Mouse (Mus musculus): Measurements from ENCODE around the gene Rtp1.

Gene Rtp1

GRCm38 (mm10) chr16:23454376-23454775 is 25.4 kb downstream of the Rtp1 start:
- no peak for DNase-seq (ENCODE audit: low spot score in 2 of 2)

GRCm38 (mm10) chr16:23456534-23456933 is 27.6 kb downstream of the Rtp1 start:
- no peak for DNase-seq (ENCODE audit: low spot score in 2 of 2)

GRCm38 (mm10) chr16:23457338-23457737 is 28.4 kb downstream of the Rtp1 start:
- no peak for DNase-seq (ENCODE audit: low spot score in 2 of 2)

- no peak for DNase-seq (ENCODE audit: low spot score in 2 of 2)
These were observed 30.1 kb downstream of the Rtp1 start for GRCm38 (mm10) chr16:23458906-23459588.

- DNase-seq (ENCODE audit: low spot score in 2 of 2), result no peak
These were observed 34.9 kb downstream of the Rtp1 start for GRCm38 (mm10) chr16:23463671-23464347.

GRCm38 (mm10) chr16:23471551-23471950 is 42.6 kb downstream of the Rtp1 start:
- DNase-seq (ENCODE audit: low spot score in 2 of 2), result no peak

- no peak for DNase-seq (ENCODE audit: low spot score in 2 of 2)
These were observed 43.1 kb downstream of the Rtp1 start for GRCm38 (mm10) chr16:23472046-23472445.

- no peak for DNase-seq (ENCODE audit: low spot score in 2 of 2)
These were observed 46.7 kb downstream of the Rtp1 start for GRCm38 (mm10) chr16:23475651-23476050.

- no peak for DNase-seq (ENCODE audit: low spot score in 2 of 2)
These were observed 47.7 kb downstream of the Rtp1 start for GRCm38 (mm10) chr16:23476598-23476997.

- no peak for DNase-seq (ENCODE audit: low spot score in 2 of 2)
These were observed 51.1 kb downstream of the Rtp1 start for GRCm38 (mm10) chr16:23479872-23480603.

- DNase-seq (ENCODE audit: low spot score in 2 of 2), result no peak
These were observed 53.3 kb downstream of the Rtp1 start for GRCm38 (mm10) chr16:23482218-23482617.

GRCm38 (mm10) chr16:23482846-23483245 is 53.9 kb downstream of the Rtp1 start:
- DNase-seq (ENCODE audit: low spot score in 2 of 2), result no peak

GRCm38 (mm10) chr16:23483292-23483691 is 54.4 kb downstream of the Rtp1 start:
- DNase-seq (ENCODE audit: low spot score in 2 of 2), result no peak
